28 mouse cellular contexts compared by ENCODE assay signal in the genomic region with DNA sequence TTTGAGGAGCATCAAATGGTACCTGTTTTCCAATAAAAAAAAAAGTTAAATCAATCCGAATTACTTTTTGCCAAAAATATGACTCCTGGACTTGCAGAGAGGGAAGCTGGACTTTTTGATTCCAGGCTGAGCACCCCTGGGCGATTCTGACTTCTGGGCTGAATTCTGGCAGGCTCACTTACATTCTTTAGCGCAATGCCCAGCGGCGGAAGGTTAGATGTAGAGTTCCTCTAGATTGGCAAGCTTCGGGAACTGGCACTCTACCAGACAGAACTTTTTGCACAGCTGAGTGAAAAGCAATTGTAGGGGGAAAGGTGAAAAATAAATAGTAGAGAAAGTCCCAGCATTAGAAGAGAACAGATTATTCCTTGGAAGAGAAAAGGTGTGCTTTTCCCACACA.
DNase-seq lines count a peak whose midpoint lies in the region; ATAC-seq and TF ChIP-seq lines count a peak whose summit lies in the region.
"Had no signal": no experiment of that assay in that cellular context is flagged by ENCODE, and none has a peak within 500 bp of the region (broad histone marks: within the 10 kb centered on the region; RNA-seq: fewer than 3 reads in every experiment).

No protein-coding gene starts in this region.

- TF ChIP-seq EP300 in liver, postnatal 0 days (IDR thresholded peaks at IDR 0.05; ENCODE audit: low read depth), result no peak

- H3K4me3 ChIP-seq in heart, embryonic 11.5 days (ENCODE audit: low read depth, low read length), result no peak overlapping the region
- H3K4me3 ChIP-seq in kidney, embryonic 15.5 days (replicated peaks), result no peak overlapping the region
- H3K4me3 ChIP-seq in liver, postnatal 0 days (ENCODE audit: low read depth, low read length), result no peak overlapping the region
- H3K4me3 ChIP-seq: embryonic facial prominence, embryonic 12.5 days; heart, embryonic 15.5 days; hindbrain, embryonic 10.5 days; liver, embryonic 12.5 days; stomach, embryonic 15.5 days had no signal

- WGBS in heart, embryonic 11.5 days (ENCODE audit: insufficient replicate concordance), result 87% methylated on average over 6 of the region's 6 CpGs
- 90% methylated on average over 6 of the region's 6 CpGs for WGBS in kidney, embryonic 15.5 days
- 79% methylated on average over 6 of the region's 6 CpGs for WGBS in liver, postnatal 0 days (ENCODE audit: insufficient replicate concordance)

- no peak for TF ChIP-seq CTCF in liver, postnatal 0 days (IDR thresholded peaks at IDR 0.05; ENCODE audit: low read depth)

- H3K4me1 ChIP-seq in heart, embryonic 11.5 days (ENCODE audit: control insufficient read depth, insufficient read depth, low read length), result no peaks in the 10 kb centered on the region
- H3K4me1 ChIP-seq in kidney, embryonic 15.5 days, result no peaks in the 10 kb centered on the region
- H3K4me1 ChIP-seq in liver, postnatal 0 days (ENCODE audit: insufficient read depth), result no peaks in the 10 kb centered on the region
- H3K4me1 ChIP-seq: embryonic facial prominence, embryonic 12.5 days; heart, embryonic 15.5 days; hindbrain, embryonic 10.5 days; liver, embryonic 12.5 days; stomach, embryonic 15.5 days had no signal

- H3K27ac ChIP-seq in heart, embryonic 11.5 days (ENCODE audit: low read depth, low read length), result no peak overlapping the region
- no peak overlapping the region for H3K27ac ChIP-seq in kidney, embryonic 15.5 days
- H3K27ac ChIP-seq in liver, postnatal 0 days (ENCODE audit: low read depth), result no peak overlapping the region
- H3K27ac ChIP-seq: embryonic facial prominence, embryonic 12.5 days; heart, embryonic 15.5 days; hindbrain, embryonic 10.5 days; liver, embryonic 12.5 days; stomach, embryonic 15.5 days had no signal

- ATAC-seq in heart, embryonic 11.5 days (replicated peaks; ENCODE audit: insufficient number of reproducible peaks, low FRiP score, low TSS enrichment), result no peak
- ATAC-seq in kidney, embryonic 15.5 days (replicated peaks; ENCODE audit: low FRiP score), result no peak
- ATAC-seq in liver, postnatal 0 days, result no peak
- ATAC-seq: CD4-positive, CD25-positive, alpha-beta regulatory T cell, adult 4 months; forebrain, embryonic 14.5 days; hindbrain, embryonic 16.5 days; liver, embryonic 12.5 days; lung, postnatal 0 days; midbrain, embryonic 16.5 days had no signal

- H3K4me2 ChIP-seq in heart, embryonic 11.5 days, result no peak overlapping the region
- H3K4me2 ChIP-seq in kidney, embryonic 15.5 days, result no peak overlapping the region
- H3K4me2 ChIP-seq in liver, postnatal 0 days (ENCODE audit: low read depth, low read length), result no peak overlapping the region
- H3K4me2 ChIP-seq: embryonic facial prominence, embryonic 12.5 days; heart, embryonic 15.5 days; liver, embryonic 12.5 days; midbrain, embryonic 11.5 days; stomach, embryonic 15.5 days had no signal

- H3K9me3 ChIP-seq in heart, embryonic 11.5 days (replicated peaks; ENCODE audit: control insufficient read depth, low read length), result no peaks in the 10 kb centered on the region
- no peaks in the 10 kb centered on the region for H3K9me3 ChIP-seq in kidney, embryonic 15.5 days (replicated peaks)
- H3K9me3 ChIP-seq in liver, postnatal 0 days (ENCODE audit: low read length), result no peaks in the 10 kb centered on the region
- H3K9me3 ChIP-seq: heart, embryonic 15.5 days; liver, embryonic 12.5 days; stomach, embryonic 15.5 days had no signal

- peak; percentile 2 for DNase-seq in heart, adult 18-20 months
- DNase-seq in kidney, adult 18-20 months, result peak; percentile 39
- DNase-seq in adipocyte (ENCODE audit: low spot score), result peak; percentile 5
- DNase-seq in kidney, adult 9 months, result peak; percentile 45
- DNase-seq in liver, postnatal 0 days, result no peak
- DNase-seq in cerebellum, adult 9-10 months, result no peak
- DNase-seq: cerebellum, adult 11 months; cerebellum, adult 9-11 months; embryo, embryonic 11 days; gastrocnemius, postnatal 14 days; layer of hippocampus, postnatal 36 days; left cerebral cortex, postnatal 4 days; lung, adult 18-20 months; right cerebral cortex, postnatal 25 days; thymus, postnatal 25 days had no signal

- H3K9ac ChIP-seq in heart, embryonic 11.5 days (ENCODE audit: low read depth, low read length), result no peak overlapping the region
- no peak overlapping the region for H3K9ac ChIP-seq in kidney, embryonic 15.5 days
- H3K9ac ChIP-seq in liver, postnatal 0 days (replicated peaks), result no peak overlapping the region
- H3K9ac ChIP-seq: embryonic facial prominence, embryonic 12.5 days; heart, embryonic 15.5 days; liver, embryonic 12.5 days; stomach, embryonic 15.5 days had no signal

- H3K36me3 ChIP-seq in heart, embryonic 11.5 days (ENCODE audit: control insufficient read depth, insufficient read depth, low read length), result no peaks in the 10 kb centered on the region
- H3K36me3 ChIP-seq in kidney, embryonic 15.5 days, result no peaks in the 10 kb centered on the region
- H3K36me3 ChIP-seq in liver, postnatal 0 days (replicated peaks; ENCODE audit: insufficient read depth, low read length), result no peaks in the 10 kb centered on the region
- H3K36me3 ChIP-seq: embryonic facial prominence, embryonic 12.5 days; heart, embryonic 15.5 days; hindbrain, embryonic 10.5 days; liver, embryonic 12.5 days; stomach, embryonic 15.5 days had no signal

- no peaks in the 10 kb centered on the region for H3K27me3 ChIP-seq in heart, embryonic 11.5 days (ENCODE audit: control insufficient read depth, insufficient read depth, low read length)
- H3K27me3 ChIP-seq in kidney, embryonic 15.5 days, result no peaks in the 10 kb centered on the region
- no peaks in the 10 kb centered on the region for H3K27me3 ChIP-seq in liver, postnatal 0 days (ENCODE audit: insufficient read depth, low read length)
- H3K27me3 ChIP-seq: embryonic facial prominence, embryonic 12.5 days; heart, embryonic 15.5 days; liver, embryonic 12.5 days; stomach, embryonic 15.5 days had no signal

Comparison
In these comparisons a context has a peak if more than half of its experiments do, and no peak if none do; other contexts are left out.
1. DNase-seq: peak in heart, adult 18-20 months (2 of 2), kidney, adult 18-20 months (single experiment), adipocyte (single experiment) and kidney, adult 9 months (single experiment); none in liver, postnatal 0 days (single experiment) and cerebellum, adult 9-10 months (single experiment).